Mouse (Mus musculus) embryo, embryonic 11 days (tissue): ENCODE results near the gene Olfr1263.

Source experiments
- DNase-seq: peaks from one replicate; pipeline ENCODE4 v3.0.0-alpha.2; 2015

The Olfr1263 gene

GRCm38 (mm10) chr2:90011831-90012230, at the start of gene Olfr1263:
TSS of gene Olfr1263 (plus strand) at chr2:90012131.
- no peak for DNase-seq

GRCm38 (mm10) chr2:89974184-89974583, 37.7 kb upstream of the Olfr1263 start, which contains the start of gene Olfr1260:
TSS of gene Olfr1260 (plus strand) at chr2:89974340.
- DNase-seq, result no peak

DNA sequence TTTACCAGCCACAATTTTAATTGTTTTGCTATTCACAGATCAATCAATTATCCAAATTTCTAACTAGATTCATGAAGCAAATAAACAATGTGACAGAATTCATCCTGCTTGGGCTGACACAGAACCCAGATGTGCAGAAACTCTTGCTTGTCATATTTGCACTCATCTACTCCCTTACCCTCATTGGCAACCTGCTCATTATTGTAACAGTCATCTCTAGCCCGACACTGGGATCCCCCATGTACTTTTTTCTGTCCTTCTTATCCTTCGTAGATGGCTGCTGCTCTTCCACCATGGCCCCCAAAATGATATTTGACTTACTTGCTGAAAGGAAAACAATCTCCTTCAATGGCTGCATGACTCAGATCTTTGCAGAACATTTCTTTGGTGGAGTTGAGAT, 34.2 kb upstream of the Olfr1263 start:
- DNase-seq, result no peak

- no peak for DNase-seq
Measured at GRCm38 (mm10) chr2:89990921-89991320, 21.0 kb upstream of the Olfr1263 start, which contains the start of gene Olfr1261. TSS of gene Olfr1261 (plus strand) at chr2:89991221.

DNA sequence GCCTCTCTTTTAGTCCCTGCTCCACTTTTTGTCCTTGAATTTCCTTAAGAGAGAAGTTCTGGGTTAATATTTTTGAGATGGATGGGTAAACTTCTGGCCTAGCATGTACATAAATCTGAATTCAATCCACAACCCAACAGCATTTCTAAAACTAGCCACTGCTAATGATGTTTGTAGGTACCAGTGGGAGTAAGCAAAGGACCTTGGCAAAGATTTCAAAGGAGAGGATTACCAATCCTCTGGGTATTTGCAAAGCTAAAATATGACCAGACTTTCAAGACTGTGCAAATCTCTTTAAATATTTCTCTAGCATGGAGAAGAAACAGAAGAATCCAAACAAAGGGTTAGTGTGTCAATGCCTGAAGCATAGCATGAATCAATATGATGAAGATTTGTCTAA, 12.1 kb upstream of the Olfr1263 start, which contains the start of gene Olfr1262:
Gene Olfr1262 (plus strand): TSS at position 301 of the 400 bp plus-strand sequence.
- no peak for DNase-seq

GRCm38 (mm10) chr2:90025477-90025876, 13.5 kb downstream of the Olfr1263 start, which contains the start of gene Olfr1264:
TSS of gene Olfr1264 (minus strand) at chr2:90025577.
- no peak for DNase-seq

DNA sequence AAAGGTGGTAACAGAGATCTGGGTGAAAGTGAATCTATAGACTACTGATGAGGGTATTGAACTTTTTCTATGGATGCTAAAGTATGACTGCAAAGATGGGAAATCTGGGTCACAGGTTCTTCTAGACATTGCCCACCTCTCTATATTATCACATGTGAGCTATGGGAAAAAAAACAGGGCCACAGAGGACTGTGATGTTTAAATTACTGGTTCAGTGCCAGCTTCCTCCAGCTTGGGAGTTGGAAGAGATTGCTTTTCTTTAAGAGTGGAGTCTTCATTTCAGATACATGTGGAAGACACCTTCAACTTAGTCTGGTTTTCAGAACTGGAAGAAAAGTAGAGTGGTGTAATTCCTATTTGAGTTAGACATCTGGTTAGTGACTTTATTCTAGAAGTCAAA, 23.1 kb downstream of the Olfr1263 start, which contains the start of gene Olfr1265:
Gene Olfr1265 (plus strand): TSS at position 301 of the 400 bp plus-strand sequence.
- no peak for DNase-seq

- no peak for DNase-seq
Measured at GRCm38 (mm10) chr2:90063494-90063893, 51.6 kb downstream of the Olfr1263 start, which contains the start of gene Olfr140. TSS of gene Olfr140 (minus strand) at chr2:90063594.
